Mouse (Mus musculus): ENCODE measurements around the gene Hhat.

The Hhat gene

DNA sequence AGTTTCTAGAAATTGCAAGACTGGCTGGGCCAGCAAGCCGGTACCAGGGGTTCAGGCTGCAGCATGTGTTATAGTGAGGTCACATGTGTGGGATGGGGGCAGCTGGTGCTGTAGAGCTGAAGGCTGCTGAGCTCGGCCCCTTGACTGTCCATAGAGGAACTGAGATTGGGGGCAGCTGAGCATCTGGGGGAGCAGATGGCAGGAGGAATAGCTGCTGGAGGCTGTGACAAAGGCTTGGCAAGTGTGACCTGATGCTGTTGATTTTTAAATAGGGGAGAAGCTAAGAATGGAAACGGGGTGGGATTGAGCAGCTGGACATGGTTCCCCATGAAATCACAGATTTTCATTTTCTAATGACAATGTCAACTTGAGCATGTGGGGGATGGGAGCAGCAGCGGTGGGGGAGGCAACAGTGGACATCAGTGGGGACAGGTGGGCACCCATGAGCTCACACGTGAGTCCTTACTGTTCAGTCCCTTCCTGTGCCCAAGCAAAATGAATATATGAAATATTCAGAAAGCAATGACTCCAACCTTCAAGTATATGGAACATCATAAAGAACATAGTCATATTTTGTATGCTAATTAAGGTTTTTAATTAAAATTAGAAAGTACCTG is 212.9 kb downstream of the Hhat start:
- DNase-seq (ENCODE audit: low spot score in 2 of 2), result no peak

DNA sequence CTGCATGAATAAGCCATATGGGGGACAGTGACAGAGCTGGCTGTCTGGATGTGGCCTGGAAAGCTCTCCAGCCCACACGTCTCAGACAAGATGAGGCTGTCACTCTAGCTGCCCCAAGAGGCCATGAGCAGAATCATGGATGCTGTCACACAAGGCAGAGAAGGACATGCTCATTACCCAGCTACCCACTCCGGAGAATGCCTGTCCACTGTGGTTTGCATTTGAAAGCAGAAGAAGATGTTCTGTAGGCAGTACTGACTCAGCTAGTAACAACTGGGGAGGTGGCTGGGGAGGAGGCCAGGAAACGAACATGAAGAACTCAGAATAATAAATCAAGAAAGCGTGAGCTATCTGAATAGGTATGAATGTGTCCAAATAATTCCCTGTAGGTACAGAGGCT is 215.5 kb downstream of the Hhat start:
- no peak for DNase-seq (ENCODE audit: low spot score in 2 of 2)

DNA sequence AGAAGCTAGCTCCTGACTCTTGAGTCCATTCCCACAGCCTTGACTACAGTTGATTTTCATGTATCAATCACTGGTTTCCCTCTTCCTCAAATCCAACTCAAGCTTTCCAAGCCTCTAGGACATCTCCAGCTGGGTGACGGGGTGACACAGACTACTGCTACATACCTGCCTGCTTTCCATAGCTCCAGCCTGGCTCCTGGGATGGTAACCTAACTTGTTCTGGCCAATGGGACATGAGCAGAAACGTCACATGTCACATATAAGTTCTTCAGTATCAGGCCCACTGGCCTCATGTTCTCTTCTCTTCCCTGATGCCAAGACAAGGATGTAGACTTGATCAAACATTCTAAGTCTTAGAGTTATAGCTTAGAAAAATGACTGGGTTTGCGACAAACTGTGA is 220.5 kb downstream of the Hhat start:
- DNase-seq (ENCODE audit: low spot score in 2 of 2), result no peak

DNA sequence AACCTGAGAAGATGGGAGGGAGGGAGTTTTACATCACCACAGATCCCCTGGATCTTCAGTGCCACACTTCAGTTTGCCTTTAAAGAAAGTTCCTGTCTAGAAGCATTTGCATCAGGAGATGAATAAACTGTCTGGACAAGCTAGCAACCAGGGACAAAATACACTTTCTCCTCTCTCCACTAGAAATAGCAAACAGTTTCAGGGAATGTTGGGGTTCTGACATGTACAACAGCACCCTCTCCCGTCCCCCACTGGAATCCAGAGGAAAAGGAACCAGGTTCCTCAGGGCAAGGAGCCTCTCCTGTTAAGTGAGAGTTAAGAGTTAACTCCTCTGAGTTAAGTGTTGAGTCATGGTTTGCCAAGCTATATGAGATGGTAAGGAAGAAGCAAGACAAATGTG is 224.2 kb downstream of the Hhat start:
- DNase-seq (ENCODE audit: low spot score in 2 of 2), result no peak

DNA sequence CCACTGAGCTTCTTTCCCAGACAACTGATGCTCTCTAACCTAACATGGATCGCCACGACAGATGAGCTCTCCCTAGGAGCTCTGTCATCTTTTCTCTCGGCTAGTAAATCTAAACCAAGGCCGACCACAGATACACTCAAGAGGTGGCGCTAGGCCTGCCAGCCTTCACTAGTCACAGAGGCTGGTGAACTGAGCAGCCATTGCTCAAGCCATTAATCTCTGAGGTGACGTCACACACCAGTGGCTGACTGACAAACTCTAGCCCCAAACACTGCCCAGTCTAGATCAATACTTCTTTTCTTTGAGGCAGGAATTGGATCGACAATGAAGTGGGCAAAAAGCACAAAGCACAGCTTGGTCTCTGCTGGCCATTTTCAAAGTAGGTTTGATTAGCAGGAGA is 226.1 kb downstream of the Hhat start:
- DNase-seq (ENCODE audit: low spot score in 2 of 2), result no peak

DNA sequence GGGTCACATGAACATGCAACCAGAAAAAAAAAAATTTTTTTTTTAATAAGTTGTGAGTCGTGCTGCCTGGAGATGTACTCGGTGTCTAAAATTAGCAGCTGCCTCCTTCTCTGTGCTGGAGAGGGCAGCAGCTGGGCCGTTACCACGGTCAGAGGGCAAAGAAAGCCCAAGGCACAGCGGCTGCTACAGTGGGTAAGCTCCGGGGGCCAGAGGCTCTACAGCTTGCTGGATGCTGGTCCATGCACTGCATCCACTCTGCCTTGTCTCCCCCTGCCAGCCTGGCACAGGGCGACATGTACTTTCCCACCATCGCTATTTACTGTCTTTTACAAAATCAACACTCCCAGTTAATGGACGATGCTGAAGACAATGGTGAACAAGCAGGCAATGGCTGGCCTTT is 226.9 kb downstream of the Hhat start:
- DNase-seq (ENCODE audit: low spot score in 2 of 2), result no peak

DNA sequence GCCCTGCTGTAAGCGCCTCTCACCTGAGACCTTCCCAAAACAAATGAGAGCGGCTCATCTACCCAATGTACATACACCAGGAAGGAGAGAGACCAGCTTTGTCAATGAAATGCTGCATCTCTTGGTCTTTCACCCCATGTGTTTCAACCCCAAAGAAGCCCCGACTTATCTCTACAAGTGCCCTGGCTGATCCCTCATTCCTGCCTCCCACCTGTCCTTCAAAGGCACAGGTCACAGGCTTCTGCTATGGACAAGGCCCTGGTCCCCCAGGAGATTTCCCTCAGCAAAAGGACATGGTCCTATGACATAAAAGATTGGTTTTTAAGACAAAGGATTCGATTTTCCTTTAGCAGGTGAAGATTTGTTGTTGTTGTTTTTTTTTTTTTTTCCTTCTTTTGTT is 227.3 kb downstream of the Hhat start:
- no peak for DNase-seq (ENCODE audit: low spot score in 2 of 2)

DNA sequence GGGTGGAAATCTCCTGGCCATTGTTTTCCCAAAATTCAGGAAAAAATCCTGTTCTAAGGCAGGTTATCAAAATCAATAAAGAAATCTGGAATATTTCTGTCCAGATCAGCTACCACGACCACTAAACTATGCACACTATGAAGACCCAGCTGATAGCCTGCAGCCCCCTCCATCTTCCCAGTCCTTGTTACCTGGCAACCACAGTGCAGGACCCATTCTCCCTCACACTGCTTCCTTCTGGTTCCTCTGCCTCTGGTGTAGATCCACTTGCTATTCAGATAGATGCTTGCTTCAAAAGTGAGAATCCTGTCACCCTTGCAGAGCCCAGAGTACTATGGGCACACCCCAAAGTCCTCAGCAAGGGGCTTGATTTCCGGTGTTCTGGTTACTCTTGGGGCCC is 228.9 kb downstream of the Hhat start:
- no peak for DNase-seq (ENCODE audit: low spot score in 2 of 2)

DNA sequence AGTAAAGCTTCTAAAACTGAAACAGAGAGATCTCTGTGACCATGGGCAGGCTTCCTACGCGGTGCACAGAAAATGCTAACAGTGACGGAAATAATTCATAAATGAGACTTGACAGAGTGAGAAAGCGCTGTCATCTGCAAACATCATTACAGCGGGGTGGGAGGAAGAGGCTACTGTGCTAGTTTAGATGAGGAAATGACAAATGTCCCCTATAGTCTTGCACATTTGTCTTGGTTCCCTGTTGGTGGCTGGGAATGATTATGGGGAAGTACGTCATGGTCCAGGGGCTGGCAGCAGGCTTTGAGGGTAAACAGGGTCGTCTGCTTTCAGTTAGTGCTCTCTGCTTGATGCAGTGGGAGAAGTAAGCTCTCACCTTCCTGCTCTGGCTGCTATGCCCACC is 233.9 kb downstream of the Hhat start:
- DNase-seq (ENCODE audit: low spot score in 2 of 2), result no peak

DNA sequence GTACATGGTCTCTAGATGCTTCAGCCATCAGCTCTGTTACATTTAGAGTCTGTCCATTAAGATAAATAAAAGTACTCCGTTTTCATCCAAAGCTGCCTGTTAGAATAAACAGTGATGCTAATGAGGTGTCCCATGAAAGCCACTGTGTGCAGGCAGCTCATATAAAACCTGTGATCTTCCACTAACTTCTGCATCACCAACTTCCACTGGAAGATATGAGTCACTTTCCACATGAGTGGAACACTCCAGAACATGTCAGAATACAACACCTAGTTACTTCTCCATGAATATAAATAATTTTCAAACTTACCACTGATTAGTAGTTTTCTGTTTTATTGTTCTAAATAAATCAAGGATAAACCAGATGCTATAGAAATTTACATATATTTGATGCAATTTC is 234.6 kb downstream of the Hhat start:
- no peak for DNase-seq (ENCODE audit: low spot score in 2 of 2)

DNA sequence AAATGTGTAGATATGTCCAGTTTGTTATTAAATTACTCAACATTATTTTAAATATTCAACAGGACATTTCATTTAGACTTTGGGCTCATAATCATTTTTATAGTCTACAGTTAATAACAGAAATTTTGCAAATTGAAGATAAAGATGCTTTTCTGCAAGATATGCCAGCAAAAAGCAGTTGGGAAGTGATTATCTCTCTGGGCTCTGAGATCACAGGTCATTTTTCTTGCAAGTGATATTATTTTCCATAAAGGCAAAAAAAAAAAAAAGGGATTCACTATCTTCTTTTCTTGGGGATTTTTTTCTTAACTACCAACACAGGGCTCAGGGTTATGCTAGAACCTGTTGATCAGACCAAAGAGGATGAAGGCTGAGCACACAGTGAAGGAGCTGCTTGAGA is 238.0 kb downstream of the Hhat start:
- DNase-seq (ENCODE audit: low spot score in 2 of 2), result no peak

DNA sequence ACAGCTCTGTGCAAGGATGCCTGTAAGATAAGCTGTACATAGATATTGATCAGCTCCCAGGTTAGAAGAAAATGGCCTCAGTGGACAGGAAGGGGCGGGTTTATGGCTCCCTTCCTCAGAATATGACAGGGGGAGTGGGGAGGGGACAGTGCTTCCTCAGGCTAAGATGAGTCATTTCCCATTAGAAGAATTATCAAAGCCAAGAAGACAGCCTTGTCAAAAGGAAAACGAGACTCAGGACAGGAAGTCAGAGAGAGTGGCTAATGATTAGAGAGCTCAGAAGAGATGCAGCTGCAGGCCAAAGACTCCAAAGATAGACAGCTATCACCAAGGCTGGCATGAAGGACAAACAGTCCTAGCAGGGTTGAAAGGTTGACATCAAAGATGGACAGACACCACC is 238.8 kb downstream of the Hhat start:
- DNase-seq (ENCODE audit: low spot score in 2 of 2), result no peak

DNA sequence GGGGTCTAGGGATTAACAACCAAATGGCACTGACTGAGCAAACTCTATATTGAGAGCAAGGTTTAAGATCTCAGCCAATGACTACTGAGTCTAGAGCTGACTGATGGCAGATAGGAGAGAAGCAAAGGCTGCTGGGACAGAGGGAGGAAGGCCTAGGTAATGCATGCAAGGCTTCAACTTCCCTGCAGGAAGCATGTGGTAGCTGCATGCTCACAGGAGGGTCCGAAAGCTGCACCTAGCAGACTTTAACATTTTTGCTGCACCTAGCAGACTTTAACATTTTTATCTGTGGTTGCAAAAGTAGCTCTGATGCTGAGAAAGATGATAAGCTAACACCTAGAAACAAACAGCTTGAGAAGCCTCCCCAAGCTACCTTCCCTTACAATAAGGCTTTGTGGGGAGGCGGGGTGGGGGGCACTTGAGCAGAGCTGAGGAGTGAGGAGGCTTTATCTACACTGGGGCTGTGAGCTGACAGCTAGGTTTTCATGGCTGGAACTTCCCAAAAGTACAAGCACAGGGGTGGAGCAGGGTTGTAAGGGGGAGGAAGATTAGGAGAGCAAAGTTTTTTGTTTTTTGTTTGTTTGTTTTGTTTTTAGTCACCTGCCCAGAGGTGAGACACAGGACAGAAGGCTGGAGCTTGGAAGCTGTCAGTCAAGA is 239.4 kb downstream of the Hhat start:
- no peak for DNase-seq (ENCODE audit: low spot score in 2 of 2)

DNA sequence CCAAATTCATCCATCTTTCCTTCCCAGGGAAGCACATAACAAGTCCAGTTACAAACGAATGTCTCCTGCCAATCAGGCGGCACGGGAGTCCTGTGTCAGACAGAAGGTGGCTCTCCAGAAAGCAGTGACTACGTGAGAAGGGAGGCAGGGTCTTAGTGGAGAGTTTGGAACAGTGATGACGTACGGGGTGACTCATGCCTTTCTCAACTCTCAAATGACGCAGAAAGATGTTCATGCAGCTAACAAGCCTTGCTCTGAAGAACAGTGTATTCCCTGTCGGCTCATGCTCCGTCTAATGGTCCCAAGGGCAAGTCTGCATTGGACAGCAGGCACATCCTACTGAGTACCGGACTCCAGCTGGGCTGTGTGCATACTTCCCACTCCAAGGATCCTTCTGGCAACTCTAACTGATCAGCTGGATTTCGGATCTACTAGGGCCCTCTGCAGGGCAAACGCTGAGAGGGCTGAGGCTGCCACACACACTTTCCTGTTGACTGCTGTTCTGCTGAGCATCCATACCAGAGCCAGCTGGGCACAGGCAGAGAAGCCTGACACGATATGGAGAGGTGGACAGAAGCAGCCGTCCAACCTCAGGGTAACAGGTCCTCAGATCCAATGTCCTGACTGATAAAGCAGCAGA is 245.2 kb downstream of the Hhat start:
- no peak for DNase-seq (ENCODE audit: low spot score in 2 of 2)

DNA sequence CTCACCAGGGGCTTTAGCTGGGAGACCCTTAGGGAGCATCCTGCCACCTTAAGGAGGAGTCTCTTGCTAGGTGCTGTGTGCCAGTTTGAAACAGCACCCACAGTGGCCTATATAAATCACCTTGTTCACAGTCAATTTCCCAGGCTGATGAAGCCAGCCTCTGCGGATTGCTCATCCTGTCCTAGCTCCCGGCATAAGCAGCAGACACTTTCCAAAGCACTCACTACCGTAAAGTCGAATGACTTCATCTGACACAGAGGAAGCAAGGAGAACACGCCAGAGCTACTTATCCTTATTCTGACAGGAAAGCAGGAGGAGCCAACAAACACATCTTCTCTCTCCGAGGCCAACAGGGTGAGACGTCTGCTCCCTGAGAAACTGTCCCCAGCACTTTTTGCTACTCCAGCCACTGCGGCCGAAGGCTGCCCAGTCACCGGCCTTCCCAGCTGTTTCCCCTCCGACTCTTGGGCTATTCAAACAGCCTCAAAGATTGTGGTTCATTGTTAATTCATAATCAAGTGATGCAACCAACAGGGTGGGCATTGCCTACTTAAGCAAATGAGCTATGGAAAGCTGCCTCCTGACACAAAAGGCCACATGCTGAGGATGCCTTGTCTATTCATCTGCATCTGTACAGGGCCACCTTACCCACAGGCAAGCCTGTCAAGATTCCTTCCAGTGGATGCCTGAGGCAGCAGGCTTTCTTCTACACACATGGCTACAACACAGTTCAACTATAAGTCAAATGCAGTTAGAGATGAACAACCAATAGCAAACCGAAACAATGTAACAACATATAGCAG is 248.4 kb downstream of the Hhat start:
- no peak for DNase-seq (ENCODE audit: low spot score in 2 of 2)

DNA sequence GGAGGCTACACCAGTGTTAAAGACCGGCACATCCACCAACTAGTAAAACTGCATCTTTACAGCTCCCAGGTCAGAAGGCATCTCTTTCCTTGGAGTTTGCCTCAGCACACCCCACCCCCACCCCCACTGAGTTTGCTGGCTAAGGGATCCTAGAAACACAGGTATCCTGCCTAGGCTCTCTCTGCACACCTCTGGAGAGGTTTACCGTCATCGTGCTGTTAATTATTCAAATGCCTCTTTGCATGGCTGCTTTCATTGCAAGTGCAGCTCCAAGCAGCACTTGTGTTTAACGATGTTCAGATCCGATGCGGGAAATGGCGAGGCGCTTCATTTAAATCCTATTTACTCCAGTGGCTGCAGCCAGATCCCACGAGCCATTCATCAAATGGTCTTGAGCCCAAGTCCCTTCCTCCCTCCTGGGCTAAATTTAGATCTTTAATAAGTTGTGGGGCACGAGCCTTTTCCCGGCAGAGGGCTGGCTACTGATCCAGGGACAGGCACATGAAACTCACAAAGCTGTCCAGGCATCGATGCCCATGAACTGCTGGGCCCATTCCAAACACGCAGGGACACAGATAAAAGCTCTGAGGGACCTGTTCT is 250.1 kb downstream of the Hhat start:
- no peak for DNase-seq (ENCODE audit: low spot score in 2 of 2)

DNA sequence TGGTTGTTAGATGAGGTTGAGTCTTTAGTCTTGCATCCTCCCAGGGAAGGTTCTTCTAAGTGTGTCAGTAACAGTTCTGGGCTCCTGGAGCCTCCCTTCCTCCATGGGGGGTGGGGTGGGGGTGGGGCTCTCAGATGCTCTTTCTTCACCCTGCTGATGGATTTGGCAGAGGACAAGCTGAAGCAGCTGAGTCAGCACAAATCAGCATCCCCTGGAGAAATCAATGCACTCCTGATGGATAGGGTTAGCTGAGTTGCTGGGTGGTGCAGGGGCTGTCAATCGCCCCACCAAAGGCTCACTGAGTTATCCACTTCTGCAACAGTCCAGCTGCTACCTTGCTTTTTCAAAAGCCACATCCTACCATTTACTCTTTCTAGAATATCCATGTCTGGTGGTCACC is 251.3 kb downstream of the Hhat start:
- no peak for DNase-seq (ENCODE audit: low spot score in 2 of 2)

DNA sequence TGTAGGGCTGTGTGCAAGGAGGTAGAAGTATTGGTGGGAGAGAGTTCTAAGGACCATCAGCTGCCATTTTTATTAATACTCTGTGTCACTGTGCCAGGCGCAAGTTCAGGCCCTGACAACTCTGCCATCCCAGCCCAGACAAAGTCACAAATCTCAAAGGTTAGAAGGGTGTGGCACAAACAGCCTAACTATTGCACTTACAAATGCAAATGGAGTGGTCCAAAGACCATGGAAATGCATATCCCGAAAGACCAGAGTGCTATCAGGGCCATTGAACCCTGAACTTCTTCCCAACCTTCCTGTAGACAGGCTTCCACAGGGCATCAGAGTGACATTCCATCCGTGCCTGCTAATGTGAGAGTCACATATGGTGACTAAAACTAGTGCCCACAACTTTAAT is 255.7 kb downstream of the Hhat start:
- no peak for DNase-seq (ENCODE audit: low spot score in 2 of 2)

DNA sequence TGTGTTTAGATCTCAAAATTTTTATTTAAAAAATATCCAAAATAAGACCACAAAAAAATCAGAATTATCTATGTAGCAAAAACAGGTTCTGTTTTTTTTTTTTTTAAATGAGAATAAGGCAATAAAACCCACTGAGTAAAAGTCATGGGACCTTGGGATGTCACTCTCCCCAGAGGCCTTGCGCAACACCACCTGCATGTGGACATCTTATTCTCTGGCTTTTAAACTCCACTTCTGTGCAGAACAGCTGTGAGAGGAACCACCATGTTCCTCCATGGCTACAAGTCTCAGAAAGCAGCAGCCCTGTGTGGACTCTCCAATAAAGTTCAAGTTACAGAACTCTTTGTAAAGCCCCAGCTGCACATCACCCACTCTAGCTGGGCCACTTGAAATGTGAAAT is 258.2 kb downstream of the Hhat start:
- no peak for DNase-seq (ENCODE audit: low spot score in 2 of 2)

DNA sequence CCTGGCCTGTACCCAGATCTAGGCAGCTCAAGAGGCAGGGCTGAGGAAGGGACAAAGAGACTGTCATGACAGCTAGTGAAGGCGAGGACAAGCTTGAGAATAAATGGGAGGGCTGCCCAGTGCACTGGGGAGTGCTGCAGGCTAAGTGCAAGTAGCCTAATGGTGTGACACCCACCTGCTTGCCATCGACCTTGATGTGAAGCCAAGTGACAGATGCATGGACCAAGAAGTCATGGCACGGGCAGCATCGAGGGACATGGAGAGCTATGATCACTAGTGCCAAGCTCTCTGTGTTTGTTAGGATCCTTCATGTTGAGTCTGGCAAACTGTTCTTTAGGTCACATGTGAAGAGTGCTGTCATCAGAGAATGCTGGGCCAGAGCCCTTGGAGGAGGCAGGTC is 267.4 kb downstream of the Hhat start:
- DNase-seq (ENCODE audit: low spot score in 2 of 2), result no peak

DNA sequence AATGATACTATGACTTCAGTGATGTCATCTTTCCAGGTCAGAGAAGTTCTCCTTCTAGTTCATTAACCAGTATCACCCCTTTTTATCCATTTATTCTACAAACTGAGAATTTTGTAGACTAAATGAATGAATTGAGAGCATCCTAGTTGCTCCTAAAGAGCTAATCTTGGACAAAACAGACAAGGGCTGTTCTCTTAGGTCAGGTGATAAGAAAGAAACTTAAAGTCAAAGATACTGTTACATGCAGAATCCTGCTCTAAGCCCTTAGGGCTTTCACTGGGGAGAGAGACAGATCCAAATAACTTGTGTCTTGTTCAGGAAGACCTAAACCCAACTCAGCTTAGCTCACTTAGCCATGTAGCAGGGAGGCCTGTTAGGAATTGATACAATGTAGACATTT is 268.2 kb downstream of the Hhat start:
- no peak for DNase-seq (ENCODE audit: low spot score in 2 of 2)

DNA sequence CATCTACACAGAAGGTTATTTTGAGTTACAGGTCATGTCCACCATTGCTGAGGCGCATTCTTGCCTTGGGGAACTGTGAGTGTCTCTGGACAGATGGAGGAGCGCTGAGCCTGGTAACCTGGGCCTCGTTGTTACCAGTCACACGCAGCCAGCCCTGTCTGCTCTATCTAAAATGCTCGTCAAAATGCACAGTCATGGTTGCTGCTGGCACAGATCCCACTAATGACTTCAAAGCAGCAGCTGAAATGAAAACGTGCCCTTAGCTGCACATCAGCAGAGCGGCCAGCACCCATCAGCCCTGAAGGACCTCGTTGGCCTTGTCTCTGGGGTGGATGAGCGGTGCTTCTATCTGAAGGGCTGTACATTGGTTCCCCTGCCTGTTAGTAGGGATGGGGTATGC is 269.0 kb downstream of the Hhat start:
- DNase-seq (ENCODE audit: low spot score in 2 of 2), result no peak
